Mouse (Mus musculus) cerebellum, postnatal 25 days (tissue): ENCODE data around the gene Stx18.
A peak's percentile ranks its signal among the peaks of the same experiment; 100 is the strongest.

Experiments used
- DNase-seq, 2 experiments: peaks; one replicate each; pipeline ENCODE4 v3.0.0; 2021; ENCODE audit warnings: mixed read lengths in 2 of 2

The Stx18 gene

GRCm38 (mm10) chr5:38038710-38039592, at the start of gene Stx18:
TSS of gene Stx18 (plus strand) at chr5:38038742.
- peak; percentile 90 to 91 for DNase-seq

- no peak for DNase-seq
These were observed 46.2 kb upstream of the Stx18 start for GRCm38 (mm10) chr5:37992346-37992745.

- no peak for DNase-seq
These were observed 39.7 kb upstream of the Stx18 start for GRCm38 (mm10) chr5:37998805-37999204.

DNA sequence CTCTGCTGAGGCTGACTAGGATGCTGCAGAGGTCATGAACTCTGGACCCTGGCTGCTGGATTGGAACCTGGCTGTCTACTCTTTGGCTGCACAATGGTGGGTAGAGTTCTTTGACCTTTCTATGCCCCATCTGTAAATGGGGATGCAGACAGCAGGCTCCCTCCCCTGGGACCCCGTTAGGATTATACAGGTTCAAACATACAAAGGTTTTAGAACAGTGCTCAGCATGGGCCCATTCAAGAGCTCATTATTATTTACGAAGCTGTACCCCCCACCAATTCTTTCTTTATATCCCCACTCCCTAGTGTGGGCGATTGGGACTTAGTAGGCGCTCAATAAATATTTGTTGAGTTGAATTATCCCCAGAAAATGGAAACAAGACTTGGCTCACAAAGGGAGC, 36.0 kb upstream of the Stx18 start:
- no peak for DNase-seq

GRCm38 (mm10) chr5:38004746-38005145, 33.8 kb upstream of the Stx18 start:
- no peak for DNase-seq

- DNase-seq = no peak
These were observed 31.9 kb upstream of the Stx18 start for GRCm38 (mm10) chr5:38006415-38007347.

GRCm38 (mm10) chr5:38009071-38009470, 29.5 kb upstream of the Stx18 start:
- no peak for DNase-seq

- no peak for DNase-seq
These were observed 23.6 kb upstream of the Stx18 start for GRCm38 (mm10) chr5:38014916-38015315.

GRCm38 (mm10) chr5:38016945-38017344, 21.6 kb upstream of the Stx18 start:
- no peak for DNase-seq

- DNase-seq = no peak
These were observed 10.9 kb upstream of the Stx18 start for GRCm38 (mm10) chr5:38027656-38028055.

- peak; percentile 30 to 32 for DNase-seq
These were observed 268 bp upstream of the Stx18 start for GRCm38 (mm10) chr5:38038274-38038673.

- DNase-seq = no peak
These were observed 1.3 kb downstream of the Stx18 start for GRCm38 (mm10) chr5:38039796-38040195.

DNA sequence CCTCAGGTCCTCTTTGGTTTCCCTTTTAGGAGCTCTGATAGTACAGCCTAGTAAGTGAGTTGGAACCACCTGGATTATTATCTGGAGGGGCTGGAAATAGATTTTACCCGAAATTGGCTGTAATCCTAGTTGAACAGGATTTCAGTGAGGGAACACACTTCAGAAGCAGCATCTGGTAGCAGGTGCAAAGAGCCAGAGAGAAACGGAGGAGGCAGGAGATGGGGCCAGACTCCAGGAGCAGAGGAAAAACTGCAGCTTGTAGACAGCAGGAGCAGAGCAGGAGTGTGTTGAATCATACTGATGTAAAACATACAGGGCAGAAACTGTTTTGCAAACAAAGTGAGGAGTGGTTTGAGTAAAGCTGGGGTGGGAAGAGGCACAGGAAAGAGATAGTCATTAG, 6.4 kb downstream of the Stx18 start:
- no peak for DNase-seq

GRCm38 (mm10) chr5:38048177-38048576, 9.6 kb downstream of the Stx18 start:
- DNase-seq = peak in 1 of 2 experiments; percentile 24

DNA sequence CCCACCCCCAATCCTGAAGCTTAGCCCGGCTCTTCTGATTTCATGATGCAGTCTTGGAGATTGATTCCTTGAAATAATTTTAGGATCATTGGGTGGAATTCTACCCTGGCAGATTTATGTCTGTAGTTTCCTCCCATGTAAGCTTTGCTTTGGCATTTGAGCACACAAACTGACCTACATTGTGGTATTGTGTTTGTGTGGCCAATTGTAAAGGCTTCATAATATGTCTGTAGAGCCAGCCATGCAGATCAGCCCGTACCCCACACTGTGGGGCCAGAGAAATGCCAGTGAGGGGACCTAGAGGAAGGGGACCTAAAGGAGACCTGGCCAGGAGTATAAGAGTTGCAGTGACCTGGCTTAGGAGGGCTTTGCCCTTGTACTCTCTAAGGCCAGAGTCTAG, 22.5 kb downstream of the Stx18 start:
- no peak for DNase-seq

DNA sequence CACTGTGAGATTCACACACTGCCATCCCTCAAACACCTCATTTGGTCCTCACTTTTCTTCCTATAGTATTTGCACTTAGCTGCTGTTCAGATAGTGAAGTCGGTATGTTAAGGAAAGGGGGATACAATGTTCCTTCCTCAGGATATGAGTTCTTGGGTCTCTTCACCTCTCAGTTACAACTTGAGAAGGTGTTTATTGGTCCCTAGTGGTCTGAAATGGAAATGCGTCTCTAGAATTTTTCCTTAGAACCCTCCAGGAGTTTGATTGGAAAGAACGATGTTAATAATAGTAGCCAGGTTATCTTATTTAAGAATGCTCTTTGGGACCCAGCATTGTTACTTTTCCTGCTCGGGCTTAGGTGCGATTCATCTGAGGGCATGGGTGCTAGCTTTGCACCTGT, 24.2 kb downstream of the Stx18 start:
- no peak for DNase-seq

- no peak for DNase-seq
These were observed 24.8 kb downstream of the Stx18 start for GRCm38 (mm10) chr5:38063339-38063738.

GRCm38 (mm10) chr5:38064043-38064575, 25.6 kb downstream of the Stx18 start:
- DNase-seq = no peak

- DNase-seq = no peak
These were observed 26.2 kb downstream of the Stx18 start for GRCm38 (mm10) chr5:38064701-38065100.

DNA sequence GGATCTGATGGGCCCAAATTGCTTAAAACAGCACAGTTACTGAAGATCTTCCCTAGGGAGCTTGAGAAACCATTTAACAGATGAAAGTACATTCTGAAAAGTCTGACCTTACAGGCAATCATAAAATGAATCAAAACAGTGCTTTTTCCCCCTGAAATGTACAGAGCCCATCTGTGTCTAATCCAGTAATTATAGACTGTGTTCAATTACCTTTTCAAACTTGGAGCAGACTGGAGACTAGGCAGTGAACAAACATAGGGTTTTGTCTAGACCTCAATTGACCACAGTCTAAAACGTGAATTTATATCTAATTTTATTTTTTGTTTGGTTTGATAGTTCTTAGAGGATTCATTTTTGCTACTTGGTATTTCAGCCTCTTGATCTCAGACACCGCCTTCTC, 26.9 kb downstream of the Stx18 start:
- no peak for DNase-seq

DNA sequence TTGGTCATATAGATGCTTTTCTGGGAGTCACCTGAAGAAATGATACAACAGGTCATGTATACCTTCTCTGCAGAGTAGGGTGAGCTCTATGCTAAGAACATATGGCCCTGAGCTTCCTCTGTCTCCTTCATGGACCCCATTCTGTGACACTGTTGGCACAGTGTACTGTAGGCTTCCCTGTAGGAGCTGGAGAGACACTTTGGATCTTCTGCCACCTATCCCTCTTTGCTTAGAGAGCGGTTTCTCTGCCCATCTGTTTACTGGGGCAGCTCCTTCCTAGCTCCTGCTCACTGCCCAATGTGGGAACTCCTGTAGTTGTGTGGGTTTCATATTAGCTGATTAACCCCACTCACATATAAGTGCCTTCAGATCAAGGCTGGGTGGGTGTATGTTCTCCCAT, 28.1 kb downstream of the Stx18 start:
- peak; percentile 55 to 61 for DNase-seq

- DNase-seq = no peak
These were observed 37.8 kb downstream of the Stx18 start for GRCm38 (mm10) chr5:38076326-38076725.

DNA sequence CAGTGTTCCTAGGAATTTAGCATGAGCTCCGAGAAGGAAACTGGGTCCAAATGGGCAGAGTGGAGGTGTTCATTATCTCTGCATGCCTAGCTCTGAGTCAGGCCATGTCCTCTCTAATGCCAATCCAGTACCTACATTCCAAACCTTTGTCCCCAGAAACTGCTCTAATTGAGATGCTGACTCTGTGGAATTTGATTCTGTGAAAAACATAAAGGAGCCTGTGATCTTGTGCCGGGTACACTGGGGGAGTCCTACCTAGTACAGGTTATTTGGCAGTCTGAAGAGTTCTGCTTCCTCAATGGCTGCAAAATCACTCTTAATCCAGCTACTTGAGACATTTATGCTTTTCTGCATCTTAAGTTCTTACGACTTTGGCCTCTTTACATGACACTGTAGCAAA, 40.0 kb downstream of the Stx18 start:
- no peak for DNase-seq
